Mouse (Mus musculus) embryonic facial prominence, embryonic 12.5 days (tissue): Measurements from ENCODE around the gene Casp8. TPM values are rescaled to one million over a fixed set of nuclear protein-coding genes. Genes with fewer than 3 reads are reported as not detected.
"Not testable (repeated sequence)": the region's sequence is repeated elsewhere in the genome, so short reads cannot be mapped to it uniquely, and the experiment has no call there.

Source experiments
- ATAC-seq: fragments of 200-750 bp; cut with Nextera tagmentation; 2 replicates; pipeline ENCODE4 v1.8.0; 2017; ENCODE audit not compliant: insufficient number of reproducible peaks, insufficient read depth, low FRiP score, low TSS enrichment
- H3K27ac ChIP-seq: fragments of 300-500 bp; sonication (generic); 2 replicates; pipeline ENCODE4 v1.5.1; 2016; ENCODE audit warnings: mild to moderate bottlenecking
- H3K27me3 ChIP-seq: fragments of 300-500 bp; sonication (generic); 2 replicates; pipeline ENCODE4 v1.6.1; 2016; ENCODE audit warnings: mild to moderate bottlenecking, moderate library complexity
- H3K36me3 ChIP-seq: fragments of 300-500 bp; sonication (generic); 2 replicates; pipeline ENCODE4 v1.6.1; 2016; ENCODE audit warnings: mild to moderate bottlenecking
- H3K4me1 ChIP-seq: fragments of 300-500 bp; sonication (generic); 2 replicates; pipeline ENCODE4 v1.6.1; 2016
- H3K4me2 ChIP-seq: fragments of 300-500 bp; sonication (generic); replicated peaks from 2 replicates; pipeline ENCODE4 v1.6.1; 2016; ENCODE audit warnings: mild to moderate bottlenecking, moderate library complexity
- H3K4me3 ChIP-seq: fragments of 300-500 bp; sonication (generic); 2 replicates; pipeline ENCODE4 v1.5.1; 2016; ENCODE audit warnings: mild to moderate bottlenecking
- H3K9ac ChIP-seq: fragments of 300-500 bp; sonication (generic); 2 replicates; pipeline ENCODE4 v1.6.1; 2016; ENCODE audit warnings: mild to moderate bottlenecking, moderate library complexity
- H3K9me3 ChIP-seq: fragments of 300-500 bp; sonication (generic); 2 replicates; pipeline ENCODE4 v1.6.1; 2016; ENCODE audit warnings: mild to moderate bottlenecking, moderate library complexity
- WGBS: fragments of 180-500 bp; shearing (Covaris S2); methylation state at CpG from one replicate; pipeline ENCODE4 v1.1.7; 2016; 5-methylcytosine and 5-hydroxymethylcytosine counted together
- polyA plus RNA-seq: library from polyadenylated mRNA; unstranded; fragments of >200 nt; fragmentation: Nextera tagmentation; extraction: Ambion mirVana; gene quantifications from 2 replicates; pipeline ENCODE4 v1.2.1, GENCODE M21; 2016

Casp8 gene
- polyA plus RNA-seq, result 23.7 and 28.9 TPM in 2 replicates

DNA sequence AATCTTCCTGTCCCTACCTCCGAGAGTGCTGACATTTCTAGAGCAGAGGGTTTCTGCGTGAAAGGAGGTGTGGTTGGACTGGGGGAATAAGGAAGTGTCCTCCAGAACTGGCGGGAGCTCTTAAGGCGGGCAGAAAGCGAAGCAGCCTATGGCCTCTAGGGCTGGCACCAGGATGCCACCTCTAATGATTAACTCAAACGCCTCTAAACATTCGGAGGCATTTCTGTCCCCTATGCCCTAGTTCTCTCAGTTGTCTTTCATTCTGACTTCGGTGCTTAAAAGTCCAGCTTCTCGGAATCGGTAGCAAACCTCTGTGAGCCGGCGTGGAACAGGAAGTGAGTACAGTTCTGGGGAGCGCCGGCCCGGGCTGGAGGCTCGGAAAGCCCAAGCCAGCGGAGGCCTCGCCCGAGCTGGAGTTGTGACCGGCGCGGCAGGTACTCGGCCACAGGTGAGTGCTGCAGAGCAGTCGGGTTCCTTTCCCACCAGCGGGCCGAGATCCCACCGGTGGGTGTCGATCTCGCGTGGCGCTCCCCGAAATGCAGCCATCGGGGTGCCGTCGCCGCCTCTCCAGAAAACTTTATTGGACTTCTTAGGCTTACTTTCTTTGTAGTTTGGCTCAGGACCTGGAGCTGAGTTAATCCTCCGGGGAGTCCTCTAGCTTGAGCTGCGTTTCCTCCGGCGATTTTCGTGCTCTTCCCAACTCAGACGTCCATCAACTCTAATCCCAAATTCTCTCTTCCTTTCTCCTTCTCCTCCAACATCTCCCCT is at the start of gene Casp8:
TSS of gene Casp8 (plus strand) at position 84 of the 768 bp plus-strand sequence.
- 1% methylated on average over 42 of the region's 42 CpGs for WGBS
- H3K27ac ChIP-seq, result peak within 1 kb of the TSS; percentile 55
- ATAC-seq, result no peak

DNA sequence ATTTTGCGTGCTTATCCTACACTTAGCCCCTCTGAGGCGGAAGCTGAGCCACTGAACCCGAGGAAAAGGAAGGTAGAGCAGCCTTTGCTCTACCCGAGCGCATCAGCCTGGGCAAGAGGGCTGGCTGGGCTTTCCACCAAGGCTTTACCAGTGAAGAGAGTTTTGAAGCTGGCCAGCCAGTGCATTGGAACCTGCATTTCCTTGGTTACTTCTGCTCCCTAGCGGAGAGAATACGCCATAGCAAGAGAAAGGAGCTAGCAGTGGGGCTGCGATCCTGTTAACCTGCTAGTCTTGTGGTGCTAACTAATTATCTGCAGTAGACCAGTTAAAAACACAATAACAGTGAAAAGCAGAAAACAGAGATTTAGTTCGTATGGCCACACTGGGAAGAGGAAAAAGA is 48.3 kb upstream of the Casp8 start:
- H3K4me2 ChIP-seq, result no peak overlapping the region
- no peaks in the 10 kb centered on the region for H3K4me1 ChIP-seq
- peaks cover 52% of the 10 kb centered on the region for H3K36me3 ChIP-seq
- no peak for ATAC-seq
- 70% methylated on average over 9 of the region's 9 CpGs for WGBS
- H3K9ac ChIP-seq, result no peak overlapping the region
- H3K27ac ChIP-seq, result no peak overlapping the region
- no peaks in the 10 kb centered on the region for H3K27me3 ChIP-seq
- H3K4me3 ChIP-seq, result no peak overlapping the region
- H3K9me3 ChIP-seq, result no peaks in the 10 kb centered on the region

More for the DNA sequence above, at the start of gene Casp8:
- H3K4me2 ChIP-seq, result peak within 1 kb of the TSS; percentile 71
- no peaks in the 10 kb centered on the region for H3K27me3 ChIP-seq
- 0 out of 2 replicates have a peak, but pooled peaks cover 7% of the 10 kb centered on the region for H3K36me3 ChIP-seq
- peaks cover 3% of the 10 kb centered on the region; the same call in 1 of the 2 replicates for H3K4me1 ChIP-seq
- H3K4me3 ChIP-seq, result peak within 1 kb of the TSS; percentile 55
- peak within 1 kb of the TSS; percentile 74 for H3K9ac ChIP-seq
- no peaks in the 10 kb centered on the region for H3K9me3 ChIP-seq

DNA sequence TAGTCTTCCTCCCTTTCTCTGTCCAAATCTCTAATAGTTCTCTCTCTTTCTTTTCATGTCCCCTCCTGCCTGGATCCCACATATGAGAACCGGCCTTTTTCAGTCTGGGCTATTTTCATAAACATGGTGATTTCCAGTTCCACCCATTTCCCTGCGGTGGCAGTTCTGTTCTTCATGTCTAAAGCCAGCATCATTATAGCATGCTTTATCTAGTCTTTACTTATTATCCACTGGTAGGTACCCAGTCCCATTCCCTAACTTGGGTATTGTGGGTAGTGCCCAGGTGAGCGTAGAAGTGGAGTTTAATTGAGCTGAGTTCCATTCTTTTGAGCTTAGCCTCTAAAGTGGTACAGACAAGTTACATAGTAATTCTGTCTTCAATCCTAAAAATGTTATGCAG is 35.7 kb upstream of the Casp8 start:
- H3K27ac ChIP-seq, result no peak overlapping the region
- H3K27me3 ChIP-seq, result no peaks in the 10 kb centered on the region
- no peaks in the 10 kb centered on the region for H3K9me3 ChIP-seq
- no peak overlapping the region for H3K4me2 ChIP-seq
- H3K4me1 ChIP-seq, result no peaks in the 10 kb centered on the region
- ATAC-seq, result no peak
- peaks cover 17% of the 10 kb centered on the region for H3K36me3 ChIP-seq
- no peak overlapping the region for H3K4me3 ChIP-seq
- whole genome bisulfite sequencing, result 93% methylated on average over 3 of the region's 3 CpGs
- H3K9ac ChIP-seq, result no peak overlapping the region

DNA sequence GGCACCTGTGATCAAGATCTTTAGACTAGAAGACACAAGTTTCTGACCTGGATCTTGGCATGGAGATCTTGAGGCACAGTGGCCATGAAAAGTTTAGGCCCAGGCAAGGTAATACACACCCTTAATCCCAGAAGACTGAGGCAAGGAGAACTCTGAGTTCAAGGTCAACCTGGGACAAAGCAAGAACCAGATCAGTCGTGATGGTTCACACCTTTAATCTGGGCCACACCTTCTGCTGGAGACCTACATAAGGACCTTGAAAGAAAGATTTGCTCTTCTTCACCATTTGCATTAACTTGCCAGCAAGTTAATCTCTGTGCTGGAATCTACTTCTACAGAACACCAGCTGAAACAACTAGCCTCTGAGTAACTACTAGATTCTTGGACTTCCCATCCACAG is 34.6 kb upstream of the Casp8 start:
- Histone ChIP-seq H3K36me3 (peaks cover 12% of the 10 kb centered on the region; the same call in 1 of the 2 replicates), H3K27me3 (no peaks in the 10 kb centered on the region), H3K9me3 (no peaks in the 10 kb centered on the region), H3K4me1 (no peaks in the 10 kb centered on the region), H3K4me2 (no peak overlapping the region), H3K4me3 (no peak overlapping the region), H3K27ac (no peak overlapping the region), H3K9ac (no peak overlapping the region)
- 81% methylated on average over 1 of the region's 1 CpGs for WGBS
- no peak for ATAC-seq

DNA sequence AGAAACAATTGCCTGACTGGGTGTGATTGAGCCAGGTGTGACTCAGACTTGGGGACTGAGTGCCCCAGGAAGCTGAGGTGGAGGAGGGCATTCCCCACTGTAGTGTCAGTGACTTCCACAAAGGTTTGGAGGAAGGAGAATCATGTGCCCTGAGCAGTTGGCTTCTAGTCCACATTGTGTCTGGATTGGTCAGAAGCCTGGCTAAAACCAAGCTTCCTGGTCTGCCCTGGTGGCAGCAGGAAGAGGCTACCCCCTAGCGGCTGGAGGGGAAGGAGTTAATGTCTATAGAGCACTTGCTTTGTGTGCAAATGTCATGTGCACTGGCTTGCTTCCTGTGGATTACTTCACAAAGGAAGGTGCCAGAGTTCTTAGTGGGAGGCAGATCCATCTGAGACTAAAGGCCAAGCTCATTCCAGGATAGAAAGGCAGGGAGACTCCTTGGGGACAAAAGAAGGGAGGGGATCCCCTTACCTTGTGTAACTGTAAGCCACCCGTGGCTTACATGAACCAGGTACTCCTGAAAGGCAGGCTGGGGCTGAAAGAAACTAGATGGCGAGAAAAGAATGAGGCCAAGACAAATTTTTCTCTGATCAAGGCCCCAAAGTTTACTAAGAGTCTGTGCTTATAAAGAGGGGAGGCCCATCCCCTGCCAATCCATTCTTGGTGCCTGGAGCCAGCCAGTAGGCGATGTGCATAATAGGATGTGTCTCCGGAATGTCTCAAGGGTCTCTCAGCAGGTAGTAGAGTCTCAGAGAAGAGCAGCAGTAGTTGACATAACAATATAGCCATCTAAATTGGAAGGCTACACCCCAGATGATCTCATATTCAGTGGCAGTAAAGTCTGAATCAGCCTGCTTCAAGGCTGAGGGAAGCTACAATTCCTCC is 33.5 kb upstream of the Casp8 start:
- WGBS, result 72% methylated on average over 5 of the region's 5 CpGs
- not testable (repeated sequence) for H3K27ac ChIP-seq, H3K4me1 ChIP-seq, ATAC-seq, H3K4me2 ChIP-seq, H3K4me3 ChIP-seq, H3K27me3 ChIP-seq, H3K9ac ChIP-seq, H3K9me3 ChIP-seq
- 0 out of 2 replicates have a peak, but pooled peaks cover 12% of the 10 kb centered on the region for H3K36me3 ChIP-seq

DNA sequence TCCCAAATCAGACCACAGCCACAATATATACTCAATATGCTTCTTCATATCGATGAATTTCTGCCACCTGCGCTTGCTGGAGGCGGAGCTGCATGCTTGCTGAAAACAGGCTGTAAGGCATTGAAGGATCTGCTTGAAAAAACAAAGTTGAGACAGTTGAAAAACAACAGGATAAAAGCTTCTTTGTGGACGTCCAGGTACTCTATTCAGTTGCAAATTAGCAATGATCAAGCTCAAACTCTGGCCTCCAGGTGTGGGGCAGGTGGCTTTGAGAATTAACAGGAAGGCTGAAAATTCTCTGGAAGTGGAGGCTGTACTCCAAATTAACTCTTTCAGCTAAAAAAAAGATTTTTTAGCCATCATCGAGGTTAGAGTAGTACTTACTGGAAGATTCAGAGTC is 32.6 kb upstream of the Casp8 start:
- no peak overlapping the region for H3K27ac ChIP-seq
- no peak for ATAC-seq
- no peaks in the 10 kb centered on the region for H3K27me3 ChIP-seq
- WGBS, result 74% methylated on average over 5 of the region's 5 CpGs
- no peak overlapping the region for H3K9ac ChIP-seq
- no peaks in the 10 kb centered on the region for H3K4me1 ChIP-seq
- no peak overlapping the region for H3K4me2 ChIP-seq
- H3K4me3 ChIP-seq, result no peak overlapping the region
- H3K9me3 ChIP-seq, result no peaks in the 10 kb centered on the region
- 0 out of 2 replicates have a peak, but pooled peaks cover 10% of the 10 kb centered on the region for H3K36me3 ChIP-seq

DNA sequence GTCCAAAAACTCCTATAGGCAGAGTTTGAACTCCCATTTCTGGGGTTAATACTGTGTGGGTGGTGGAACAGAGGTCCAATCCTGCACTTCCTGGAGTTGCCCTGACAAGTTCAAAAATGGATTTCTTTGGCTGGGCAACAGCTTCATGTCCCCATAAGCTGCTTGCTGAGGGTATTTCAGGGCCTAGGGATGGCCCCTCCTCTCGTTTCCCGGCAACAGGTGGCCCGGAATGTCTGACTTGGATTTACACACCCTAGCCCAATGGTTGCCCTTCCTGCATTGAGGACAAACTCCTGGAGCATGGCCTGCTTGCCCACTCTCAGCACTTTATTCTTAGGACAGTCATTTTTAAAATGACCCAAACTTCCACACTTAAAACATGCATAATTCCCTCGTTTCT is 28.7 kb upstream of the Casp8 start:
- H3K4me2 ChIP-seq, H3K4me1 ChIP-seq, H3K9ac ChIP-seq, ATAC-seq, H3K9me3 ChIP-seq, H3K27me3 ChIP-seq, H3K36me3 ChIP-seq, H3K27ac ChIP-seq, H3K4me3 ChIP-seq: not testable (repeated sequence)
- WGBS, result 97% methylated on average over 4 of the region's 4 CpGs

DNA sequence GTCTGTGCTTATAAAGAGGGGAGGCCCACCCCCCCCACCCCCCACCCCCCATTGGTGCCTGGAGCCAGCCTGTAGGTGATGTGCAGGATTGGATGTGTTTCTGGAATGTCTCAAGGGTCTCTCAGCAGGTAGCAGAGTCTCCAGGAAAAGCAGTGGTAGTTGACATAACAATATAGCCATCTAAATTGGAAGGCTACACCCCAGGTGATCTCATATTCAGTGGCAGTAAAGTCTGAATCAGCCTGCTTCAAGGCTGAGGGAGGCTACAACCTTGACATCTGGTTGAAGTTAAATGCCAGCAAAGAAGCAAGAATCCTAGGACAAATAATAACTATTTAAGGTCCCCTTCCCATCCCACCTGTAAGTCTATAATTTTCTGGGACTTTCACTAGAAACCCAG is 26.0 kb upstream of the Casp8 start:
- no peaks in the 10 kb centered on the region for H3K27me3 ChIP-seq
- no peak overlapping the region for H3K27ac ChIP-seq
- H3K9ac ChIP-seq, result no peak overlapping the region
- no peaks in the 10 kb centered on the region for H3K9me3 ChIP-seq
- H3K36me3 ChIP-seq, result no peaks in the 10 kb centered on the region
- no peak for ATAC-seq
- no peaks in the 10 kb centered on the region for H3K4me1 ChIP-seq
- no peak overlapping the region for H3K4me3 ChIP-seq
- no peak overlapping the region for H3K4me2 ChIP-seq

DNA sequence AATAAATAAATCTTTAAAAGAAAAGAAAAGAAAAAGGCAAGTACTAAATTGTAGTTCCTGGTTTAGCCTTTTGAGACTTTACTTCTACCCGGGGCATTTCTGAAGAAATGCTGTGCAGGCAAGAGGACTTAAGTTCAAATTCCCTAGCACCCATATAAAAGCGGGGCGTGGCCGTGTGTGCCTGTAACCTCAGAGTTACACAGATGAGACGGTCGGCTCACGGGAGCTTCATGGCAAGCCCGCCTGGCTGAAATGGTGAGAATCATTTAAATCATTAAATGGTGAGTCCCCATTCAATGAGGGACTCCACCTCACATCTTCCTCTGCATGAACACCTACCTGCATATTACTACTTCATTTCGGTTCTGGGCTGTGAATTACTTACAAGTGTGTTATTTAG is 25.5 kb upstream of the Casp8 start:
- no peak overlapping the region for H3K27ac ChIP-seq
- no peak overlapping the region for H3K4me2 ChIP-seq
- H3K4me1 ChIP-seq, result no peaks in the 10 kb centered on the region
- WGBS, result 51% methylated on average over 9 of the region's 9 CpGs
- no peaks in the 10 kb centered on the region for H3K27me3 ChIP-seq
- no peak overlapping the region for H3K4me3 ChIP-seq
- H3K9me3 ChIP-seq, result no peaks in the 10 kb centered on the region
- H3K36me3 ChIP-seq, result no peaks in the 10 kb centered on the region
- H3K9ac ChIP-seq, result no peak overlapping the region
- no peak for ATAC-seq

DNA sequence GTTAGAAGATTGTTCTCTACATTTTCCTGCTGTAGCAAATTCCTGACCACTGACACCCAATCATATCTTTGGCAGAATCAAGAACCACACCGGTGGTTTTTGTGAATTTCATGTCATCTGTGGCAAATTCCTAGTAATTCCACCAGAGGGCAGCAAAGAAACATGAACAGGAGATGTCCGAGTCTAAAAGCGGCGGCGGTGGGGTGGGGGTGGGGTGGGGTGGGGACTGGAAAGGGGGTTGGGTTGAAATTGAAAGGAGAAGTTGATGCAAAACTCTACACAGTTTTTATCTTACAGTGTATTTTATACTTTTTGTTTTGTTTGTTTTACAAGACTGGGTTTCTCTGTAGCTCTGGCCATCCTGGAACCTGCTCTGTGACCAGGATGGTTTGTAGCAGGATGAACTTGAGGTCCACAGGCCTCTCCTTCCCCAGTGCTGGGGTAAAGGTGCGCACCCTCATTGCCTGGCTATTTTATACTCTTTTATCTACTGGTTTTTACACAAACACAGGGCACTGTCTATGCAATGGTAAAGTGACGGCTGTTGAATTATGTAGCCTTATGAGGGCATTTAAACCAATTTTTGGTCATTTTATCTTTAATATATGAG is 25.0 kb upstream of the Casp8 start:
- ATAC-seq, result no peak
- Histone ChIP-seq H3K9me3 (no peaks in the 10 kb centered on the region), H3K27me3 (no peaks in the 10 kb centered on the region), H3K27ac (no peak overlapping the region), H3K4me3 (no peak overlapping the region), H3K36me3 (no peaks in the 10 kb centered on the region), H3K4me2 (no peak overlapping the region), H3K9ac (no peak overlapping the region), H3K4me1 (no peaks in the 10 kb centered on the region)
- WGBS, result 26% methylated on average over 7 of the region's 7 CpGs

DNA sequence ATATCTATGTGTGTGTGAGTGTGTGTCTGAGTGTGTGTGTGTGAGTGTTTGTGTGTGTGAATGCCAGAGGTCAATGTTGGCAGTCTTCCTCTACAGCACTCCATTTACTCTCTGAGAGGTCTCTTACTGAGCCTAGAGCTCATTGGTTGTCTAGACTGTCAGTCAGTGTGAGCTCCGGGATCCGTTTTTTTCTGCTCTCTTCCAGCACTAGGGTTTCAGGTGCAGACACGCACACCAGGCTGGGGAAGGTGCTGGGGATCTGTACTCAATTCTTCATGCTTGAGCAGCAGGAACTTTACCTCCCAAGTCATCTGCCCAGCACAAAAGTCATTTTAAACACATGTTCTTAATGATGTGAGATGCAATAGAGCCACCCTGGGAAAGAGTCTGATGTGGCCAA is 23.1 kb upstream of the Casp8 start:
- Histone ChIP-seq H3K27ac (no peak overlapping the region), H3K9me3 (no peaks in the 10 kb centered on the region), H3K4me3 (no peak overlapping the region), H3K27me3 (no peaks in the 10 kb centered on the region), H3K4me1 (no peaks in the 10 kb centered on the region), H3K4me2 (no peak overlapping the region), H3K9ac (no peak overlapping the region), H3K36me3 (no peaks in the 10 kb centered on the region)
- 0 out of 2 replicates have a peak, but pooled peaks have one; percentile 22 for ATAC-seq
- 56% methylated on average over 3 of the region's 3 CpGs for WGBS
